Mouse (Mus musculus): ENCODE results near the gene Fam111a.

- no peak for TF ChIP-seq POLR2A (IDR thresholded peaks at IDR 0.05; ENCODE audit: borderline replicate concordance, control insufficient read depth, low read depth, low read length)
- no peak for TF ChIP-seq CTCF (IDR thresholded peaks at IDR 0.05; ENCODE audit: control insufficient read depth, insufficient read depth, low read length)
Observed at GRCm38 (mm10) chr19:12500881-12501311, 44.6 kb upstream of the Fam111a start.
